Mouse (Mus musculus): ENCODE results near the gene Gpr3.

Gpr3 gene

DNA sequence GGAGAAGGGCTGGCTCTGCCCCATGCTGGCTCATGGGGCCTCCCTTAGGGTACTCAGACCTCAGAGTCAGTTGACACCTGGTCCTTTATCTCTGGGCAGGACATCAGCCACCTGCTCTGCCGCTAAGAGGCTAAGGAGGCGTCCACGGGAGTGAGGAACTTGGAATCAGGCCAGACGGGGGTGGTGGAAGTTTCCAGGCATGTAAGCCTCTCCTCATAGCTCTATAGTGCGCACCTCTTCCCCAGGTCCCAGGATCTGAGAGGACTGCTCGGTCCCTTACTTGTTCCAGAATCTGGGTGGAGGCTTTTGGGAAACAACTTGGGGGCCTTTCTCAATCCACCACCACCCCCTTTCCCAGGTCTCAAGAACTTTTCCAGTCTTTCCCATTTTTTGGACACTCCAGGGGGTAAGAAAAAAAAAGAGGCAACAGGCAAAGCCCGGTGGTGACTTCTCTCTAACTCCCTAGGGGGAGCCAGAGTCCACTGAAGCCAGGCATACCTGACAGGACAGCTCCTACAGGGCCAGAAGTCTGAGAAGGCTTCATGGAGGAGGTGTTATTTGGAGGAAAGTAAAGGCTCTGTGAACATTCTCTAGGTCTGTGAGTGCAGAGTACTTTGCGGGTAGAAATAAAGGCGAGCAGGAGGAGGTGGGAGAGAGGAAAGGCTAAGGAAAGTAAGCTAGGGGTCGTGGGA lies 21.1 kb upstream of the Gpr3 start:
- no peak for DNase-seq (ENCODE audit: low spot score)

DNA sequence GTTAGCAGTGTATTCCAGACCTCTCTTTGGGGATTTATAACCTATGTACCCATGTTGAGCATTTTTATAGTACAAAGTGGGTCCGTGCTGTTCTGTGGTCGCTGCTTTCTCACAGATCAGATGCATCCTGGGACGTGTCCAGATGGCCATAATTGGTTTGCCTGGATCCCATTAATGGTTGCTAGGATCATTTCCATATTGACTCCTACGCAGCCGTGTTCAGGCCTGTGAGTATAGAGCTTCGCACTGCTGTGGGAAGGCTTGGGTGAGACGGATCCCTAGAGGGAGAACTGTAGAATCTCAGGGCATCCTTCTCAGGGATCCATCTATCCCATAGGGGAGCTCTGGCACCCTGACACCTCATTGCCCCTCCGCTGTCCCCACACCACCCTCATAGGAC lies 17.2 kb upstream of the Gpr3 start:
- DNase-seq (ENCODE audit: low spot score) = no peak

DNA sequence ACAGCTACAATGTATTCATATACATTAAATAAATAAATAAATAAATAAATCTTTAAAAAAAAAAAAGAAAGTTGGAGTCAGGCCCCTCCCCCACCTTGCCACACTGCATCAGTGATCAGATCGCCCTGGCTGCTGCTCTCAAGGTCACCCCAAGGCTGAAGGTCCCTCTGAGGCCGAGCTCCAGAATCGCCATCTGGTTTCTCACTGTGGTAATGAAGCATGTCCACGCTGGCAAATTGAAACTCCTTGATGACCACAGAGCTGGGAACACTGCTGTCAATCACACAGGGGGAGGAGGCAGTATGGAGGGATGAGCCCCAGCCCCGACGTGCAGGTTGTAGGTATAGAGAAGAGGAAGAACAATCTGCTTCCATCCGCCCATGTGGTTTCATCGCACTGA lies 15.3 kb upstream of the Gpr3 start:
- DNase-seq (ENCODE audit: low spot score) = no peak

DNA sequence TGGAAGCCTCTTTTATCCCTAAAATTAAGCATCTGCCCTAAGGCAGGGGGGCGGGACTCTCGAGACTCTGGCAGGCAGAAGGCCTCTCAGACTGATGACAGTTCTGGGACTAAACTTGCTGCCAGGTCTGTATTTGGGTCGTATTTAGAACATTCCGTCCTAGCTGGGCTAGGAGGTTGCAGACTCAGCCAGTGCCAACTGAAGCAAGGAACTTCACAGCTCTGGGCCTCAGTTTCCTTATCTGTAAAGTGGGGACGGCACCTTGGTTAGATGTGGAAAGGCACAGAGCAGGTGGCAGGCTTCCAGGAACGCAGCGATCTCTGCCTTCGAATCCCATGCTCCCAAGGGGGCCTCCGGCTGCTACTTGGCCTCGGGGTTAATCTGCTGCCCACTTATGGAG lies 13.7 kb upstream of the Gpr3 start:
- DNase-seq (ENCODE audit: low spot score) = no peak

- no peak for DNase-seq (ENCODE audit: low spot score)
Measured at GRCm38 (mm10) chr4:133223875-133224274, 11.5 kb upstream of the Gpr3 start.

DNA sequence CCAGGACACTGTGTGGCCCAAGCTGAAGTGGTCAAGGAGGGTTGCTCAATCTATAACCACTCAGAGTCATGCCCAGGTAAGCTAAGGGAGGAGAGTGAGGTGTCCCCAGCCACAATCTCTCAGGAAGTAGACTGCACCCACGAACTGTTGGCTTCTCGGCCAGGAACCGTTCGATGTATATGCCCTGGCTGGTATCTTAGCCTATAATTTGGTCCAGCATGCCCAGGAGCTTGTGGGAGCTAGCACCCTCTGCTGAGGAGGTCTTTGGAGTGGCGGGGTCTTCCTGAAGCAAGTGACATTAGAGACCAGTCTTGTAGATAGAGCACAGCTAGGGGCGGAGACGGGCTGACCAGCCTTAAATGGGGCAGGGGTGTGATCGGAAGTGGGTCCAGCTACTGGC lies 9.4 kb upstream of the Gpr3 start:
- DNase-seq (ENCODE audit: low spot score) = no peak

- no peak for DNase-seq (ENCODE audit: low spot score)
Measured at GRCm38 (mm10) chr4:133220656-133221055, 8.3 kb upstream of the Gpr3 start.

DNA sequence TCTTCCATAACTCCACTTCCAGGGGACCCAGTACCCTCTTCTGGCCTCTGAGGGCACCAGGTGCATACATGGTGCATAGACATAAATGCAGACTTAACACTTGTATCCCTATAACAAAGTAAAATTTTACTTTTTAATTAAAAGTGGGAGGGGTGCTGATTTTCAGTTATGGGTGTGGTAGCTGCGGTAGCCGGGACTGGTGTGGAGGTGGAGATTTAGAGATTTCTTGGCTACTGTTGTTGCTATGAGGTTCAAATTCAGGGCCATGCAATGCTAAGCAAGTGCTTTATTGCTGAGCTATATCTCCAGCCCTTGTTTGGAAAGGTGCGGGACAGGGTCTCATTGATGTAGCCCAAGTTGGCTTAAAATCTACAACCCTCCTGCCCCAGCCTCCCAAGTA lies 6.4 kb upstream of the Gpr3 start:
- DNase-seq (ENCODE audit: low spot score) = no peak

GRCm38 (mm10) chr4:133217641-133218040 lies 5.3 kb upstream of the Gpr3 start:
- DNase-seq (ENCODE audit: low spot score) = no peak

DNA sequence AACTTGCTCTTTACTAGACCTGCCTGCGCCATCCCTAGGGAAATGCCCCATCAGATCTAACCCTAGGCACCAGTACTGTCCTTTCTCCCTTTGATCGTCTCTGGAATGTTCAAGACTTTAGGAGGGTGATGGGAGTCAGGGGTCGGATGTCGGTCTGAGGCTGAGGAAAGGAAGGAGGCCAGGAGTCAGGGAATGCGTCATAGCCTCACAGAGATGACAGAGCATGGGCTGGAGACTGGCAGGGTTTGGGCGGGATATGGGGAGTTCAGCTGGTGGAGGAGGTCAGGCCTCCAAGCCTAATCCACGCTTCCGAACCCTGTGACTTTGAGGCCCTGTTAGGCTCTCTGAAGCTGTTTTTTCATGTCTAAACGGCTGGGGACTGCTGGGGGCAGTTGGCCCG lies 1.3 kb upstream of the Gpr3 start:
- no peak for DNase-seq (ENCODE audit: low spot score)

- no peak for DNase-seq (ENCODE audit: low spot score)
Measured at GRCm38 (mm10) chr4:133213268-133213590, 893 bp upstream of the Gpr3 start.

DNA sequence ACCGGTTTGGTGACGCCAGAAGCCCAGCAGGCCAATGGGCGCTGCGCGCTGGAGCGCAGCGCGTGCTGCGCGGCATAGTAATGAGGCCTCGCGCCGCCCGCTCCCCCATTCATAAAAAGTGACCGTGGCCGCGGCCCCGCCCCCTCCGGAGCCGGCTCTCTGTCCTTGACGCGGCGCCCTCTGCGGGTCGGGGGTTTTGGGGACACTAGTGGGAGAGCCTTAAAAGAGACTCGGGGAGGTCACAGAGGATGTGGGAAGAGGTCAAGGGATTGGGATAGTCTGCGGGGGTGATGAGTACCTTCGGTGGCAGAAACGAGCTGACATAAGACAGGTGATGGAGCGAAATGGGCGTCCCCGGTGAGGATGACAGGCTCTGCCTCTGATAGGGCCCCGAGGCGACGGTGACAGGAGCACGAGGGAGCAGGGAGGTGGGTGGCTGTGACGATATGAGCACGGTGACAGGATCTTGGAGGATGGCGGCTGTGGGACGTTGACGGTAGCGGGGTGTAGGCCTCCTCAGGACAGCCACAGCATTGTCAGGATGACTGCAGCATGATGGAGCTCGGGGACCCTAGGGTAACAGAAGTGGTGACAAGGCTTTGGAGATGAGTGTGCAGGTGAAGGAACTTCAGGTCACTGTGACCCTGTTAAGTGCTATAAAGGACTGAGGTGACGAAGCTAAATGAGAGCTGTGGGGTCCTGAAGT lies 379 bp upstream of the Gpr3 start:
- DNase-seq (ENCODE audit: low spot score) = no peak

DNA sequence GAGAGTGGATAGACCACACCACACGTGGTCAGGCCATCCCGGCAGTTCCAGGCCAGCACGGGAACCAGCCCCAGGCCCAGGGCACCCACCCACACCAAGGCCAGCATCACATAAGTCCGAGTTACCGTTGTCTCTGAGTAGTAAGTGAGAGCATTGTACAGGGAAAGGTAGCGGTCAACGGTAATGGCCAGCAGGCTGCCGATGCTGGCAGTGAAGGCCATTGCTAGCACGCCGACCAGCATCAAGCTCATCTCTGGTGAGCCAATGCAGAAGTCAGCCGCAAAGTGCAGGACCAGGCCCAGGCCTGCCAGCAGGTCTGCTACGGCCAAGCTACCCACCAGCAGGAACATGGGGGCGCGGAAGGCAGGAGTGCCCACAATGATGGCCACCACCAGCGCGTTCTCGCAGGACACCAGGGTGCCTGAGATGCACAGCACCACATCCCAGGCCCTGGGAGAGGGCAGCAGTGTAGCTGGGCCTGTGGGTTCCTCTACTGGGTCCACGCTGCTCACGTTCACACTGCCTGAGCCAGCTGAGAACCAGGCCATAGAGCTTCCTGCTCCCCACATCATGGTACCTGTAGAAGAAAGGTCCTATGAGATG lies 1.4 kb downstream of the Gpr3 start:
- DNase-seq (ENCODE audit: low spot score) = no peak

DNA sequence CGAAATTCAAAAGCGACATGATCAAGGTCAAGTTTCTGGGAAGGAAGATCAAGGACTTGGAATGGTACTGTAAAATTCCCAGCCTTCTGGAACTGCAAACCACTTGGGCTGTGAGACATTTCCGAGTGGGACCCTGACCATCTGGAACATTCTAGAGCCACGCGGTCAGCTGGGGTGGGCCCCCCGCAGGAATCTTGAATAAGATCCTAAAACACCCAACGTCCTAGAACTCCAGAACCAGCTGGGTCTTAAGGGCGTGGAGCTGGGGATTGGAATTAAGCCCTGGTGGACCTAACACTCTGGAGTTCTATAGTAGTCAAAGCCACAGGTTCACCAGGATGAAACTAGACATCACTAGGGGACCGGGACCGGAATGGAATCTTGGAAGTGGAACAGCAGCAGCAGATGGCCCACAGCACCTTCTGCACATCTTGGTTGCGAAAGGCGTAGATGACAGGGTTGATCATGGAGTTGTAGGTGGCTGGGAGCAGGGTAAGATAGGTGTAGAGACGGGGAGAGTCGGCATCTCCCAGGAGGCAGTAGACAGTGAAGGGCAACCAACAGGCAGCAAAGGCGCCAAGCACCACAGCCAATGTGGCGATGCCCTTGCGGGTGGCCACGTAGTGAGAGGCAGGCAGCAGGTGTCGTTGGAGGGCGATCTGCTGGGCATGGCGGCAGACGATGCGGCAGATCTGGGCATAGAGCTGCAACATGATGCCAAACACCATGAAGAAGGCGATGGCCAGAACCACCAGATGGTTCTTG lies 2.1 kb downstream of the Gpr3 start:
- DNase-seq (ENCODE audit: low spot score) = no peak

DNA sequence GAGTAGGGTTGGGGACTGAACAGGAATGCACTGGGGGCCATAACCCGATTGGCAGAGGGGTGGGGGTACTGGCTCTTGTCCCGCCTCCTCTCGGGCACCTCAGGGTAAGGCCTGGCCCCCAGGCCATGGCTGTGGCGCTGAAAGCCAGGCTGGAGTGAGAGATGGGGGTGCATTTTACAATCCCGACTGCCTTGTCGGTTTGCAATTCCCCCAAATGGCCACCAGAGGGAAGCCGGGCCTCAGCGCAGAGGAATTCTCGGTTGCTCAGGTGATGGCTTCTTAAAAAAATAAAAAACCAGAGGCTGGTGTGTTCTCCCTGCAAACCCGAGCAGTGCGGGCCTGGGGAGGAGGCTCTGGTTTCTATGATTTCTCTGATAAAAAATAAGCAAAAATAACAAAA lies 3.0 kb downstream of the Gpr3 start:
- no peak for DNase-seq (ENCODE audit: low spot score)

DNA sequence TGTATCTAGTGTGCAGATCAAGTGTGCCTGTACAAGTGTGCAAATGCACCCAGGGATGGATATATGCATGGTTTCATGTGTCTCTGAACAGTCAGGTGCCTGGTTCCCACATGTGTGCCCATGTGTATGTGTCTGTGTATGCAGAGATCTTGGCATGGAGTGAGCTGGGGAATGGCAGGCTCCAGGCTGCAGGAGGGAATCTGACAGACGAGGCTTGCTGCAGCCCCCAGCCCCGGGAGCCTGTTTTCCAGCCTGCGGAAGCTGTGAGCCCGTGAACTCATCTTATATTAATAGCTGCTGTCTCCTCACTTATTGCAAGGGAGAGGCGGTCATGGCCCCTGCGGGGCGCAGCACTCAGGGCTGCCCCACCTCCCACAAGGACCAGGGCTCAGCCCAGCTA lies 8.0 kb downstream of the Gpr3 start:
- no peak for DNase-seq (ENCODE audit: low spot score)

DNA sequence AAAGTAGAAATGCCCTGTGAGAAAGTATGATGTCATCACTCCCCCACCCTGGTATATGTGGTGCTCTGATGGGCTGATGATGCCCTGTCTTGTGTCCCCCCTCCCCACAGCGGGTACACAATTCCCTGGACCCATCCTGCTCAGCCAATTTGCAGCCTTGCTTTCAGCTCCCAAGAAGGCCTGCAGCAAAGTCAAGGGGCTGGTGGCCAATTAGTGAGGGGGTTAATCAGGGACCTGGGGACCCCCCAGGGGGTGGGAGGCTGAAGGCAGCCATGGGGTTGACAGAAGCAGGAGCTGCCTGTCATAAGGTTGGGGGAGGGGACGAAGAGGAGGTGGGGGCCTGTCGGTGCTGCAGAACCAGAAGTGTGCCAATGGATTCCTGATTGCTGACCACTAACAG lies 8.7 kb downstream of the Gpr3 start:
- DNase-seq (ENCODE audit: low spot score) = no peak

- no peak for DNase-seq (ENCODE audit: low spot score)
Measured at GRCm38 (mm10) chr4:133202254-133202653, 10.1 kb downstream of the Gpr3 start.

- no peak for DNase-seq (ENCODE audit: low spot score)
Measured at GRCm38 (mm10) chr4:133201006-133201771, 11.1 kb downstream of the Gpr3 start.

DNA sequence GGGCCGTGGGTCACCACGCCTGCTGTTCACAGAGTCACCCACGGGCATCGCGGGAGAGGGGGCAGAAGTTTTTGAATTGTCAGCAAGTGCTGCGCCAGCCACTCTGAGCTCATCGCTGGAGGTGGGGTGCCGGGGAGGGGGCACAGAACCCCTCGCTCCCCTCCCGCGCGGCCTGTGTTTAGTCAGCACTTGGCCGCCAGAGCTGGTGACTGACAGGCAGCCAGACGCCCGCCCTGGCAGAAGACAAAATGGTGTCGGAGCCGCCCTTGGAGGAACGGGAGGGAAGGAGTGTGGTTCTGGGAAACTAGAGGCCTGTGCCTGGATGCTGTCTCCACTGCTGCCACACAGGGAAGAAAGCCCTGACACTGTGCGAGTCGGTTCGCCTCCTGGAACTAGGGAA lies 12.0 kb downstream of the Gpr3 start:
- DNase-seq (ENCODE audit: low spot score) = no peak

DNA sequence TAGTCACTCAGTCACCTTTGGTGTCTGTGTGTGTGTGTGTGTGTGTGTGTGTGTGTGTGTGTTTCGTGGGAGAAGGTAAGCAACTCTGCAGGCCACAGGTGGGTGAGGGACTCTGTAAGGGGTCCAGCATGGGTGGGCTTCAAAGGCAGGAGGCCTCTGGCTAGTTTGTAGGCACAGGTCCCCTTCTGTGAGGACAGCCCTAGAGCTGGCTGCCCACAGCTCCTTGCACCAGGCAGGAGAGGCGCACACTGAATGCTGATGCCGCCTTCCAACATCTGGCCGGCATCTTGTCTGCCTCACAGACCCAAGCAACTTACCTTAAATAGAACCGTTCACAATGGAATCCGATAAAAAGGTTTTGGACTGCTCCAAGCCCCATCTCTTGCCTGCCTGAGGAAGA lies 12.6 kb downstream of the Gpr3 start:
- no peak for DNase-seq (ENCODE audit: low spot score)
